Mouse (Mus musculus) frontal cortex, postnatal 14 days (tissue): ENCODE results near the gene Gm6169.
A peak's percentile ranks its signal among the peaks of the same experiment; 100 is the strongest.
"Not testable (repeated sequence)": the region's sequence is repeated elsewhere in the genome, so short reads cannot be mapped to it uniquely, and the experiment has no call there.

Source experiments
- DNase-seq, 2 experiments: peaks; one replicate each; pipeline ENCODE4 v3.0.0; 2022; ENCODE audit warnings: low spot score in 2 of 2

The Gm6169 gene

DNA sequence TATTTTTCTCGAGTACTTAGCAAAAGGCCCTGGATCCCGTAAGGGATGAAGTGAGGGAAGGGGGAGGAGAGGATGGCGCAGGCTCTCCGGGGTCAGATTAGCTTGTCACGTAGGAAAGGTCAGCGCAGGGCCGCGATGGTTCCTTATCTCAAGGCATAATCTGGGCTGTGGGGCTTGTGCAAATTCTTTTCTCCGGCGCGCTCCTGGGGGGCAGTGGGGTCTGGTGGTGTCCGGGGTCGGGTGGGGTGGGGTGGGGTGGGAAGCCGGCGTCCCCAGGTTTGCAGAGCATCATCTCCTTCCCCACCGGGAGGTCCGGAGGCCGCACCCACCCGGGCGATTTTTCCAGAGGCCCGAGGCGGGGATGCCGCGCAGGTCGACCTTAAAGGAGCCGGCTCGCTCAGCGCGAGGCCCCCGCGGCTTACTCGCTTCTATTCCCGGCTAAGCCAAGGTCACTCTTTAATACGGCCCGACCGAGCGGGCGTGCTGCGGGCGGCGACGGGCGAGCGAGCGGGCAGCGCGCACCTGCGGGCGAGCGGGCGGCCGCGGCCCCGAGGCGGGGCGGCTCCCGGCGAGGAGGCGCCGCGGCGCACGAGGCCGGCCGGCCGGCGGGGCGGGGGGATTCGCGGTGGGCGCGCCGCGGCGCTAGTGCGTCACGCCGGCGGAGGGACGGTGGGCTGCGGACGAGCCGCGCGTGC, 28.0 kb downstream of the Gm6169 start:
- peak in 1 of 2 experiments; percentile 11 for DNase-seq

DNA sequence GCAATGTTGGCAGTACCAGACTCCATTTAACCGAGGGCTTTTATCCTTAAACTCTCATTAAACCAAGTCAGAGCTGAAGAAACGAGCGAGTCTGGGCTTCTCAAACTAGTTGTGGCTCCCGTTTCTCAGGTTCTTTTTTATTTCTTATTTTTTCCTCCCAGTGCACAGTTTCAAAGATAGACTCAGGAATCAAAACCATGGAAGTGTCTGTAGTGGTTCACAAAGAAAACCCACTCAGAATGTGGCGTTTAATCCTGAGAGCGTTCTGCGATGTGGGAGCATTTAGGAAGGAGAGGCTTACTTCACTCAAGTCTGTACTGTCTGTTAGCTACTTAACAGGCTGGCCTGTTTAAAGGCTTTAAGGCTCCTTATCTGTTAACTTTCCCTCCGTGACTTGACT, 30.9 kb downstream of the Gm6169 start:
- no peak for DNase-seq

DNA sequence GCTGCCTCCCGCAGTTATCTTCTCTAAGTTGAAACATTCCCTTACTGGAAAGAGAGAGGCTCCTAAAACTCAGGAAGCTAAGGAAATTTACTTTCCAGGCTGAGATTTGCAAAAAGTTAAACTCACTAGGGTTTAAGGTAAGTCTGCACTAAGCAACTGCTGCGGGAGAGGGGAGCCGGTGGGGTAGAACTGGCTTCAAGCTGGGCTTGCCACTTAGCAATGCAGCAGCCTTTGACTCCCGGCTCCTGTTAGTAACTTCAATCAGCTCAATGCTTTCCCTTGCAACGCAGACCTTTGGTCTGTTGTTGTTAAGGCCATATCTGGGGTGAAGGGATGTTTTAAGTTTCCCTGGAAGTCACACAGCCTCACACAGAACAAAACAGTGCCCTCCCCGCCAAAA, 31.3 kb downstream of the Gm6169 start:
- no peak for DNase-seq

DNA sequence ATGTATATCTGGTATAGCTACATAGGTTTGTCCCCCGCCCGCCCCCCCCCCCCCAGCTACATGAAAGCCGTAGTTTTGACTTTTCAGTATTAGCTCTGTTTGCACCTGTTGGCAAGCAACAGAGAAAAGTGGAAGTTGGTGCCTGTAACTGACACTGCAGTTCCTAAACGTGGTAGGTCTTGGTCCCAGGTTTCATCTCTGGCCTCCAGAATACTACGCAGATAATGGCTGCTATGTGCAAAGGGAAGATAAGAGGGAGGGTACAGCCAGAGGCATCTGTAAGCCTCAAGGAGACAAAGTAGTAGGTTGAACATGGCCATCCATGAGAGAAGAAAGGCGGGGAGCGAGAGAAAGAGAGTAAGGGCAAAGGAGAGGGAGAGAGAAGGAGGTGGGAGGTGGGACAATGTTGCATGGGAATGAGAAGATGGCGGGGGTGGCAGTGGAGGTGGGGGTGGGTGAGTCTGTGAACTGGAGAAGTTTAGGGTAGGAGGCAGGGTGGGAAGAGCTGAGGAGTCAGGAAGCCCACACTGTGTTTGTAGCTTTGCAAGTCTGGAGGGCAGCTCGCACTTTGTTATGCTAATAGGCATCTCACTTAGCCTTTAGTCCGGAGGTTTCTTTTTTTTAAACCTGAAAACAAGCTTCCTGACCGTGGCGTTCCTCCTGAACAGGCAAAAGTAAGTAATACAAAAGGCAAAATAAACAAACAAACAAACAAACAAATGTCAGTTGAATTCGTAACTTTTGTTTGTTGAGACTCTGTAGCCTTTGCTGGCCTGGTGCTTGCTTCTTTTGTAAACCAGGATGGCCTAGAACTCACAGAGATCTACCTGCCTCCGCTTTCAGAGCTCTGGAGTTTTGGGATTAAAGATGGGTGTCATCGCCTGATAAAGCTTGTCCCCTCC, 32.1 kb downstream of the Gm6169 start, which contains the start of gene Fam169a:
Gene Fam169a, plus strand, starts transcription at position 638 of the 902 bp plus-strand sequence.
- no peak for DNase-seq

DNA sequence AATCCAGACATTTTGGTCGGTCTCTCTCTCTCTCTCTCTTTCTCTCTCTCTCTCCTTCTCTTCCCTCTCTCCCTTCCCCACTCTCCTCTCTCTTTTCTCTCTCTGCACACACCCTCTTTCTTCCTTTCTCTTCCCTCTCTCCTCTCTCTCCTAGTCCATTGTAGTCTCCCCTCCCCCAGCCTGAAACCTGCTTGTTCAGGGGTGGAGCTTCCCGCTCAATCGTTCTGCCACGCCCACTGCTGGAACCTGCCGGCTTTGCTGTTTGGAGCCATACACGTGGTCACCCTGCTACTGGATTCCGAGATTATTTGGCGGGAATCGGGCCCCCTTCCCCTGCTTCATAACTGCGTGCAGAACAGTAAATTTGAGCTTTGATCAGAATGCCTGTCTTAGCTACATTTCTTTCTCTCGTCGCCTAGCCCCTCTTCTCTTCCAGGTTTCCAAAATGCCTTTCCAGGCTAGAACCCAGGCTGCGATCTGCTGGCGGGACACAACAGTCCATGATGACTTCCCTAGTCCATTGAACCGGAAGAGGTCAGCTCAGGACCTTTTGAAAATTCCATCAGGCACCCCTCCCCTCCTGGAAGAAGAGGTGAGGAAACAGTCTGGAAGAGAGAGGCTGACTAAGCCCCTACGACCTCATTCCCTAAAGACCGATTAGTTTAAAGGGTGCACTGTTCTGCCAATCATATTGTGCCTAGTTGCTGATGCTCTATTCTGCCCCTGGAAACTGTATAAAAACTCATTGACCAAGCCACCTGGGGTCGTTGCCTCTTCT, 34.0 kb downstream of the Gm6169 start:
- DNase-seq, result not testable (repeated sequence)

DNA sequence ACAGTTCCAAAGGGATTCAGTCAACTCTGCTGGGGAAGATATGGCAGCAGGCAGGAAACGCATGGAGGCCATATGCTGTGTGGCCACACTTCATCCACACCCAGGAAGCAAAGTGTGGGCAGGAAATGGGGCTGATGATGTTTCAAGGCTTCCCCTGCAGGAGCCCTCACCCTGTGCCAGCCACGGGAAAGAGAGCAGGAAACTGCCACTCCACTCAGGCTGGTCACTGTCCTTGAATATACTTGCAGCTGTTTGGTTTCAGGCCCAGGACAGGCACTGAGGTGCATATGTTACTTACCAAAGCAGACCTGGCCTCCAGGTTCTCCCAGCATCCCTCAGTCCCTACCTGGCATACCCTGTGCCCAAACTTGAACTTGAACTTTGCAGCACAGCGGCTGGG, 34.6 kb downstream of the Gm6169 start:
- no peak for DNase-seq

DNA sequence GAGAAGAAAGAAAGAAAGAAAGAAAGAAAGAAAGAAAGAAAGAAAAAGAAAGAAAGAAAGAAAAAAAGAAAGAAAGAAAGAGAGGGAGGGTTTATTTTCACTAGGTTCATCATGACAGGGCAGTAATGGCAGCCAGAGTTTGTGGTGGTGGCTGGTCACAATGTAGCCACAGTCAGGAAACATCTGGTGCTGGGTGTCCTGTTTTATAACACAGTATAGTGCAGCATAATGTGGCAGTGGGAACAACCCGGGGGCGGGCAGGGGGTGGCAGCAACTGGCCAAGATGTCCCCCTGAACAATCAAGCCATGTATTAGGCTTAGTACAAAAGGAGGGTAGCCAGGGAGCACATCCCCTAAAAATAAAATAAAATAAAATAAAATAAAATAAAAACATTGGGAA, 35.6 kb downstream of the Gm6169 start:
- no peak for DNase-seq

DNA sequence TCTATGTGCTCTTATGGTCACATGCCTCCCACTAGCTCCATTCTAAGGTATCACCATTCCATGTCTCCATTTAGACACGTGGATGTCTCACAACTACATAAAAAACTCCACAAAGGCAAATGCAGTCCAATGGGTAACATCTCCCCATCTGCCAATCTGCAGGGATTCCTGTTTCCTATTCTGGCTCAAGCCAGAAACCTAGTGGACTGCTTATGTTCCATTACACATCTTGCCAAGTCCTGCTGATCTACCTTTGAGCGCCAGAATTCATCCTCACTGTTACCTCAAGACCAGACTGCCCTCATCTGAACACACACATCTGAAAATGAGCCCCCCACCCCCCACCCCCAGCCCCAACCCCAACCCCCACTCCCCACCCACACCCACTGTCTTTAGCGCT, 36.9 kb downstream of the Gm6169 start:
- DNase-seq, result no peak

DNA sequence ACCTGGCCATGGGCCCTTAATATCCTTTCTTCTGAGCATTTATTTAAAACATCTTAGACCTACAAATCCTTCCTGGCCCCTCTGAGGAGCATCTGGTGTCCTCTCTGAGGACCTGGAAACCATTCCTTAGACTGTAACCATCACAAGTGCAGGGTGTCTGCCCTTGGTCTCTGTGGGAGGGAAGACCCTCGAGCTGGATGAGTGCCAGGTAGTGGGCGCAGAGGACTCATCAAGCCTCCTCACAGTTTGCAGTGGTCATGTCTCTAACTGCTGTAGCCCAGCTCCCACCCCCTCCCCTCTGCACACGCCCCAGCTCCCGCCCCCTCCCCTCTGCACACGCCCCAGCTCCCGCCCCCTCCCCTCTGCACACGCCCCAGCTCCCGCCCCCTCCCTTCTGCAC, 38.7 kb downstream of the Gm6169 start:
- DNase-seq, result no peak

DNA sequence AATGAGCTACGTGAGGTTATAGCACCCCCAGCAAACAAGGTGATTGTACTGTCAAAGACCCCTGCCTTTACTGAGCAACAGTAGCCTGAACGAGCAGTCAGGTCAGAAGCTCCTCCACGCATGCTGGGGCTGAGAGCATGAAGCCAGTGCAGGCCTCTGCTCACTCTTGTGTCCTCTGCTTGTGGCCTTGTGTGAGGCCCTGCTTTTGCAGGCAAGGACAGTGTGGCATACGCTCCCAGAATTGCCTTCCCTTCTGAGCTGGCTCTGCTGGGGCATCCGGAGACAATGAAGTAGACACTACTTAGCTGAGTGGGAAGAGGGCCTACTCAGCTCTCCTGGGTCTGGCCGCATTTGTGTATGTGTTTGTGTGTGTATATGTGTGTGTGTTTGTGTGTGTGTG, 39.3 kb downstream of the Gm6169 start:
- no peak for DNase-seq

DNA sequence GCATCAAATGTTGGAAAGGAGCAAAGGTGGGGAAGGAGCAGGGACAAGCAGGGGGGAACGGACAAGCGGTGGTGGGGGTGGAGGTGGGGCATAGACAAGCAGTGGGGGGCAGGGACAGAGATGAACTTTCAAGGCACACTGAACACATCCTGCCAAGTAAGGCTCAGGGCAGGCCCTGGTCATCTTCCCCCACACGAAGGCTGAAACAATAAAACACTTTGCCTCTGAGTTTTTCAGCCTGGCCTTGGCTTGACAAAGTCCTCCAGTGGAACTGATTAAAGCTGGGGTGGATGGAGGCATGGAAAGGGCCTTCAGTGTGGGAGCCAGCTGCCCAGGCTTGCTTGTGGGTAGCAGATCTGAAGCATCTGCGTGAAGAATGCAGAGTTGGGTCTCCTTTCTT, 41.2 kb downstream of the Gm6169 start:
- no peak for DNase-seq

DNA sequence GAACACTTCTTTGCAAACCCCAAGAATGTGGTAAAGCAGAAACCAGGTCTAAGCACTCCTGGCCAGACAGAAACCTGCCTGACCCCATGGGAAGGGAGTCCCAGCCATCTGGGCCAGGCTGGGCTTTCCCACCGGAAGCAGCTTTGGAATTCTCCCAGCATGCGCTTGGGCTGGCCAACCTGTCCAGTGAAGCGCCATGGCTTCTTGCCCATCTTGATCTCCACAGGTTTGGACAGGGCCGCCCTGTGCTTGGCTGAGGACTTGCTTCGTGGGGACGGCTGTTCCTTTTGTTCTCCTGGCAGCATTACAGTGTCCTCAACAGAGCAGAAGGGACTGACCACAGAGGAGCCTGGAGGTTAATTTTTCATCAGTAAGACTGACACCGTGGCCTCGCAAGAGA, 45.2 kb downstream of the Gm6169 start:
- no peak for DNase-seq

DNA sequence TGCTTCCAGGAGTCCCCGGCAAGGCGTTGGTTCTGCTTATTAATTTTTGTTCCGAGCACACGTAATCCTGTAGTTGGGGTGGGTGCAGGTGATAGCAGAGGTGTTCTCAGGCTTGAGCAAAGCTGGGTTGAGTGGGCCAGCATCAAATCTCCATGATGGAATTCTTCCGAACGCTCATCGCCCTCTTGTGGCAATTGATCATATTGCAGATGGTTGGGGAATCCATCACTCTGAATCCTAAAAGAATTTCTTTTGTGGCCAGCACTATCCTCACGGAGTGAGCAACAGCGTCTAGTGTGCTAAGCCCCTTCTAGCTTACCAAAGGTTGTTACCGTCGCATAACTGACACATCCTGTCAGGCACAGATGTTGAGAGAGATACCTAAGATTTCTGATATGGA, 46.4 kb downstream of the Gm6169 start:
- peak in 1 of 2 experiments; percentile 80 for DNase-seq

DNA sequence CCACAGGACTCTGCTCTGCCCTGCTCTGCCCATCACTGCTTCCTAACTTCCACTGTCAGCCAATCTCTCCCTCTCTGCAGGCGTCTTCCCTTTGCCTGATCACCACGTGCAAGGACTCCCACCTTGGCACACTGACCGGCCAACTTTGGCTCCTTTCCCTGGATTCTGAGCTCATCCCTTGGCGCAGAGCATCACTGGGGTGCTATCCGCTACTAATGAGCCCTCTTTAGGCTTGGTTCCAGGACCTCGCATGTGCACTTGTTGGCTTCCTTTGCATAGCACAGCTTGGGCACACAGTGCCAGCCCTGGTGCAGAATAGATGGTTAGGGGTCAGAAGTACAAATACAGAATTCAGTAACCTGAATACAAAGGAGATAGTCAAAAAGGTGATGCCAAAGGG, 47.9 kb downstream of the Gm6169 start:
- DNase-seq, result peak in 1 of 2 experiments; percentile 8
